In genomic region chr7:113988156-113988555, GRCm38 (mm10) we compare ENCODE assay signal across 19 mouse cellular contexts.
DNase-seq lines count a peak whose midpoint lies in the region; ATAC-seq lines count a peak whose summit lies in the region.
"Had no signal": no experiment of that assay in that cellular context is flagged by ENCODE, and none has a peak within 500 bp of the region (broad histone marks: within the 10 kb centered on the region; RNA-seq: fewer than 3 reads in every experiment).

No protein-coding gene starts in this region.

- no peak overlapping the region for H3K4me2 ChIP-seq in midbrain, embryonic 11.5 days
- no peak overlapping the region for H3K4me2 ChIP-seq in midbrain, embryonic 14.5 days (ENCODE audit: low read length)

- no peak overlapping the region for H3K27ac ChIP-seq in midbrain, embryonic 11.5 days (ENCODE audit: low read depth, low read length)
- no peak overlapping the region for H3K27ac ChIP-seq in midbrain, embryonic 14.5 days (replicated peaks; ENCODE audit: low read depth, low read length)

- no peaks in the 10 kb centered on the region for H3K36me3 ChIP-seq in midbrain, embryonic 11.5 days (ENCODE audit: control insufficient read depth, insufficient read depth, low read length)
- no peaks in the 10 kb centered on the region for H3K36me3 ChIP-seq in midbrain, embryonic 14.5 days (ENCODE audit: control insufficient read depth, insufficient read depth, low read length)
- H3K36me3 ChIP-seq: G1E had no signal

- H3K27me3 ChIP-seq in midbrain, embryonic 11.5 days (ENCODE audit: control insufficient read depth, insufficient read depth, low read length) = no peaks in the 10 kb centered on the region
- no peaks in the 10 kb centered on the region for H3K27me3 ChIP-seq in midbrain, embryonic 14.5 days (ENCODE audit: control insufficient read depth, insufficient read depth, low read length)
- H3K27me3 ChIP-seq: CH12.LX, Patski had no signal

- H3K9ac ChIP-seq in midbrain, embryonic 11.5 days (ENCODE audit: low read length) = no peak overlapping the region
- no peak overlapping the region for H3K9ac ChIP-seq in midbrain, embryonic 14.5 days (replicated peaks; ENCODE audit: low read length)

- no peak for ATAC-seq in midbrain, embryonic 11.5 days (ENCODE audit: low FRiP score)
- ATAC-seq in midbrain, embryonic 14.5 days (ENCODE audit: low FRiP score, low TSS enrichment) = no peak
- ATAC-seq: activated CD4-positive, CD25-positive, alpha-beta regulatory T cell, adult 4 months; CD4-positive, CD25-positive, alpha-beta regulatory T cell, adult 4 months; Patski had no signal

- DNase-seq in heart, adult 11 months = peak; percentile 79
- no peak for DNase-seq in heart, postnatal 4 days
- peak; percentile 67 for DNase-seq in midbrain, embryonic 11.5 days (ENCODE audit: low spot score, missing footprints)
- DNase-seq in midbrain, embryonic 14.5 days = no peak
- DNase-seq: adrenal gland, adult 2 months; adrenal gland, adult 8-10 months; adrenal gland, postnatal 10 days; adrenal gland, postnatal 14 days; adrenal gland, postnatal 25 days; adrenal gland, postnatal 36 days; B cell, adult 2 months; cerebellum, adult 11 months; cerebellum, adult 11-12 months; cerebellum, adult 18-20 months had no signal

- H3K9me3 ChIP-seq in midbrain, embryonic 11.5 days (ENCODE audit: control insufficient read depth, low read length) = no peaks in the 10 kb centered on the region
- H3K9me3 ChIP-seq in midbrain, embryonic 14.5 days (ENCODE audit: control insufficient read depth, low read length) = peaks cover 5% of the 10 kb centered on the region; the same call in 1 of the 2 replicates

- no peaks in the 10 kb centered on the region for H3K4me1 ChIP-seq in midbrain, embryonic 11.5 days (ENCODE audit: control insufficient read depth, insufficient read depth, low read length)
- no peaks in the 10 kb centered on the region for H3K4me1 ChIP-seq in midbrain, embryonic 14.5 days (ENCODE audit: control insufficient read depth, insufficient read depth, low read length)

- H3K4me3 ChIP-seq in midbrain, embryonic 11.5 days (ENCODE audit: low read depth, low read length) = no peak overlapping the region
- no peak overlapping the region for H3K4me3 ChIP-seq in midbrain, embryonic 14.5 days (replicated peaks; ENCODE audit: low read depth, low read length)

Comparison
In these comparisons a context has a peak if more than half of its experiments do, and no peak if none do; other contexts are left out.
1. DNase-seq: peak in heart, adult 11 months (single experiment) and midbrain, embryonic 11.5 days (single experiment); none in heart, postnatal 4 days (single experiment) and midbrain, embryonic 14.5 days (single experiment).